Mouse (Mus musculus) embryonic facial prominence, embryonic 13.5 days (tissue): ENCODE data around the gene Cox8b. TPM values are rescaled to one million over a fixed set of nuclear protein-coding genes. Genes with fewer than 3 reads are reported as not detected.

Source experiments
- polyA plus RNA-seq: library from polyadenylated mRNA; unstranded; fragments of >200 nt; fragmentation: Nextera tagmentation; extraction: Ambion mirVana; gene quantifications from 2 replicates; pipeline ENCODE4 v1.2.1, GENCODE M21; 2015

Cox8b gene
- polyA plus RNA-seq, 1 experiment from 2014 or later, result 1.2 TPM

Other genes with a start within 250 kb of the Cox8b start
- 0.01 and 0.03 TPM in 2 replicates for gene Olfr539, start 240.5 kb downstream of the Cox8b start, polyA plus RNA-seq
- not detected in 2 replicates for gene Olfr45, start 218.5 kb downstream of the Cox8b start, polyA plus RNA-seq
- gene Olfr541, start 203.2 kb downstream of the Cox8b start, polyA plus RNA-seq, result 0.15 TPM in 1 of 2 replicates, not detected in the other
- gene Cyp2e1, start 136.7 kb downstream of the Cox8b start, polyA plus RNA-seq, result not detected in 2 replicates
- 0.23 TPM in 1 of 2 replicates, not detected in the other for gene Syce1, start 112.6 kb downstream of the Cox8b start, polyA plus RNA-seq
- 1.7 and 2.1 TPM in 2 replicates for gene Zfp941, start 78.3 kb downstream of the Cox8b start, polyA plus RNA-seq
- 4.2 and 5.3 TPM in 2 replicates for gene Urah, start 65.4 kb downstream of the Cox8b start, polyA plus RNA-seq
- gene Scgb1c1, start 54.9 kb downstream of the Cox8b start, polyA plus RNA-seq, result not detected in 2 replicates
- gene Odf3, start 52.6 kb downstream of the Cox8b start, polyA plus RNA-seq, result 0.25 TPM in 1 of 2 replicates, not detected in the other
- not detected in 2 replicates for gene Gm45785, start 44.1 kb downstream of the Cox8b start, polyA plus RNA-seq
- gene Ric8a, start 43.5 kb downstream of the Cox8b start, polyA plus RNA-seq, result 72.4 and 72.6 TPM in 2 replicates
- gene Bet1l, start 42.9 kb downstream of the Cox8b start, polyA plus RNA-seq, result 56.4 and 68.1 TPM in 2 replicates
- gene Psmd13, start 18.5 kb downstream of the Cox8b start, polyA plus RNA-seq, result 237 and 261 TPM in 2 replicates
- gene Sirt3, start 18.1 kb downstream of the Cox8b start, polyA plus RNA-seq, result 24.8 and 28.9 TPM in 2 replicates
- gene Nlrp6, start 20.5 kb upstream of the Cox8b start, polyA plus RNA-seq, result 0.20 and 0.30 TPM in 2 replicates
- 25.1 and 25.7 TPM in 2 replicates for gene Pgghg, start 40.9 kb upstream of the Cox8b start, polyA plus RNA-seq
- 32.4 and 56.7 TPM in 2 replicates for gene Ifitm5, start 49.8 kb upstream of the Cox8b start, polyA plus RNA-seq
- 1.1 TPM in 1 of 2 replicates, not detected in the other for gene Gm45717, start 55.5 kb upstream of the Cox8b start, polyA plus RNA-seq
- gene Ifitm2, start 55.5 kb upstream of the Cox8b start, polyA plus RNA-seq, result 1,314 and 1,591 TPM in 2 replicates
- gene Ifitm1, start 66.8 kb upstream of the Cox8b start, polyA plus RNA-seq, result 91.5 and 101 TPM in 2 replicates
- gene Ifitm3, start 110.3 kb upstream of the Cox8b start, polyA plus RNA-seq, result 98.1 and 109 TPM in 2 replicates
- gene Ifitm6, start 117.5 kb upstream of the Cox8b start, polyA plus RNA-seq, result 0.45 TPM in 1 of 2 replicates, not detected in the other
- not detected in 2 replicates for gene Gm17387, start 128.7 kb upstream of the Cox8b start, polyA plus RNA-seq
- gene B4galnt4, start 160.7 kb upstream of the Cox8b start, polyA plus RNA-seq, result 26.4 and 27.4 TPM in 2 replicates
- 36.1 and 46.2 TPM in 2 replicates for gene Pkp3, start 177.8 kb upstream of the Cox8b start, polyA plus RNA-seq
- gene Sigirr, start 200.1 kb upstream of the Cox8b start, polyA plus RNA-seq, result 2.4 and 3.8 TPM in 2 replicates
- 5.2 TPM in 2 replicates for gene Ano9, start 217.4 kb upstream of the Cox8b start, polyA plus RNA-seq
- gene Ptdss2, start 221.9 kb upstream of the Cox8b start, polyA plus RNA-seq, result 70.8 and 76.0 TPM in 2 replicates